Mouse (Mus musculus): ENCODE data around the gene Ncoa5.
A peak's percentile ranks its signal among the peaks of the same experiment; 100 is the strongest.

GRCm38 (mm10) chr2:164953224-164953623 is 81.4 kb downstream of the Ncoa5 start:
- TF ChIP-seq EP300 (IDR thresholded peaks at IDR 0.05) (no peak), CTCF (IDR thresholded peaks at IDR 0.05) (peak; percentile 96)

Measured in lung, postnatal 0 days (tissue).